Mouse (Mus musculus) ES-E14 (cell line): Measurements from ENCODE around the gene Islr.

Experiments used
- CHD2 ChIP-seq: IDR thresholded peaks from 2 replicates; pipeline ENCODE4 v1.6.1; 2014; ENCODE audit warnings: mild to moderate bottlenecking, low read depth, low read length, inconsistent platforms
- MAFK ChIP-seq: IDR thresholded peaks from 2 replicates; pipeline ENCODE4 v1.6.1; 2014; ENCODE audit warnings: mild to moderate bottlenecking, low read depth, low read length, inconsistent platforms; ENCODE audit not compliant: insufficient read depth
- ZNF384 ChIP-seq: IDR thresholded peaks from 2 replicates; pipeline ENCODE4 v1.6.1; 2012; ENCODE audit warnings: low read depth, low read length, inconsistent platforms

DNA sequence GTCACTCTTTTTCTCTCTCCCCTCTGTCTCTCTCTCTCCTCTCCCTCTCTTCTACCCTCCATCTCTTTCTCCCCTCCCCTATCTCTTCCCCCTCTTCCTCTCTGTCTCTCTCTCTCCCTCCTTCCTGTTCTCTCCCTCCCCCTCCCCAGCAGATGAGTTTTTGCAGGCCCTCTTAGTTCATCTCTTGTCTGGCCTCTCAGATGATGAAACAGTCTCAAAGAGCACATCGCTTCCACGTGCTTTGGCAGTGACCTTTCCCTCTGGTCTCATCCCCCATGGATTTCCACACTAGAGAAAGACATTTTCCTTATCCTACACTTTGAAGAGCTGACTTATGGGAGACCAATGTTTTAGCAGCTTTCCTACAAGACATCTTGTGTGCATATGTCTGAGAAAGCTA is 31.2 kb downstream of the Islr start:
- TF ChIP-seq MAFK (no peak), CHD2 (no peak), ZNF384 (no peak)
